Mouse (Mus musculus) liver, embryonic 14.5 days (tissue): Measurements from ENCODE around the gene Rhobtb1.

Experiments
- CTCF ChIP-seq: IDR thresholded peaks from 2 replicates; pipeline ENCODE4 v1.5.1; 2016; ENCODE audit warnings: antibody characterized with exemption, low read depth, control low read depth
- EP300 ChIP-seq: IDR thresholded peaks from 2 replicates; pipeline ENCODE4 v1.6.1; 2016; ENCODE audit warnings: antibody characterized with exemption, low read depth

- TF ChIP-seq EP300: no peak
- TF ChIP-seq CTCF: no peak
These were observed 86.0 kb downstream of the Rhobtb1 start for GRCm38 (mm10) chr10:69237185-69237584.
